ENCODE assay signal across 14 mouse cellular contexts in the genomic region with DNA sequence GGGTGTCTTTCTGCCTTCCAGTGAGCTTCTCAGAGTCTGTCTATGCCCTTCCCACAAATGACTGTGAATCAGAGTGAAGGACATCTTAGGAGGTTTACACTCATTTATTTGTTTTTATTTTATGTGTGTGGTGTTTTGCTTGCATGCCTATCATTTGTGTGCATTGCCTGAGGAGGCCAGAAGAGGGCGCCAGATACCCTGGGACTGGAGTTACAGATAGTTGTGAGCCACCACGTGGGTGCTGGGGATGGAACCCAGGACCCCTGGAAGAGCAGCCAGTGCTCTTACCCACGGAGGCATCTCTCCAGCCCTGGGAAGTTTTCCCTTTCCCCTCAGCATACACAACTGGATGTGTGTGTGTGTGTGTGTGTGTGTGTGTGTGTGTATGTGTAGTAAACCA. TPM values are rescaled to one million over a fixed set of nuclear protein-coding genes. Genes with fewer than 3 reads are reported as not detected.
DNase-seq lines count a peak whose midpoint lies in the region; ATAC-seq and TF ChIP-seq lines count a peak whose summit lies in the region.
"Had no signal": no experiment of that assay in that cellular context is flagged by ENCODE, and none has a peak within 500 bp of the region (broad histone marks: within the 10 kb centered on the region; RNA-seq: fewer than 3 reads in every experiment).

No protein-coding gene starts in this region.

- H3K27me3 ChIP-seq in kidney, postnatal 0 days (ENCODE audit: insufficient read depth, low read length) = peaks cover 14% of the 10 kb centered on the region; the same call in 1 of the 2 replicates
- no peaks in the 10 kb centered on the region for H3K27me3 ChIP-seq in liver, adult 2 months (ENCODE audit: control insufficient read depth, insufficient read depth, low read length)
- H3K27me3 ChIP-seq: megakaryocyte, embryonic 14.5 days had no signal

- no peaks in the 10 kb centered on the region for H3K79me2 ChIP-seq in liver, adult 2 months (ENCODE audit: control insufficient read depth, insufficient read depth, low read length)

- TF ChIP-seq POLR2A in liver, adult 2 months (IDR thresholded peaks at IDR 0.05; ENCODE audit: extremely low read depth, insufficient read depth, low read length) = no peak

- H3K36me3 ChIP-seq in kidney, postnatal 0 days (ENCODE audit: insufficient read depth, low read length) = no peaks in the 10 kb centered on the region
- H3K36me3 ChIP-seq in liver, adult 2 months (ENCODE audit: control insufficient read depth, insufficient read depth, low read length) = peaks cover 10% of the 10 kb centered on the region
- H3K36me3 ChIP-seq: embryonic facial prominence, embryonic 15.5 days; kidney, embryonic 15.5 days; limb, embryonic 13.5 days had no signal

- no peak overlapping the region for H3K9ac ChIP-seq in kidney, postnatal 0 days (ENCODE audit: low read depth, low read length)
- no peak overlapping the region for H3K9ac ChIP-seq in liver, adult 2 months (ENCODE audit: low read depth, low read length)
- H3K9ac ChIP-seq: embryonic facial prominence, embryonic 15.5 days; kidney, embryonic 15.5 days; limb, embryonic 13.5 days had no signal

- H3K4me1 ChIP-seq in kidney, postnatal 0 days (replicated peaks; ENCODE audit: insufficient read depth, low read length) = no peaks in the 10 kb centered on the region; the same call in 1 of the 2 replicates
- H3K4me1 ChIP-seq in liver, adult 2 months (ENCODE audit: control insufficient read depth, insufficient read depth, low read length) = peaks cover 6% of the 10 kb centered on the region; the same call in 1 of the 2 replicates

- no peak for ATAC-seq in CD4-positive, CD25-positive, alpha-beta regulatory T cell, adult 4 months
- ATAC-seq in kidney, postnatal 0 days (replicated peaks; ENCODE audit: low FRiP score, low read depth) = no peak

- WGBS in kidney, postnatal 0 days = 57% methylated on average over 3 of the region's 3 CpGs
- 62% methylated on average over 3 of the region's 3 CpGs for WGBS in liver, adult 2 months

- no peak overlapping the region for H3K4me3 ChIP-seq in kidney, postnatal 0 days (replicated peaks; ENCODE audit: low read depth, low read length)
- H3K4me3 ChIP-seq in liver, adult 2 months (ENCODE audit: insufficient read depth, low read depth, low read length) = no peak overlapping the region
- H3K4me3 ChIP-seq: embryonic facial prominence, embryonic 15.5 days; kidney, embryonic 15.5 days; limb, embryonic 13.5 days had no signal

- no peak overlapping the region for H3K27ac ChIP-seq in kidney, postnatal 0 days
- no peak overlapping the region for H3K27ac ChIP-seq in liver, adult 2 months (replicated peaks; ENCODE audit: insufficient read depth, low read depth, low read length)
- H3K27ac ChIP-seq: embryonic facial prominence, embryonic 15.5 days; kidney, embryonic 15.5 days; limb, embryonic 13.5 days had no signal

- no peak overlapping the region for H3K4me2 ChIP-seq in kidney, postnatal 0 days (ENCODE audit: low read length)
- H3K4me2 ChIP-seq: embryonic facial prominence, embryonic 15.5 days; kidney, embryonic 15.5 days; limb, embryonic 13.5 days had no signal

- no peaks in the 10 kb centered on the region for H3K9me3 ChIP-seq in kidney, postnatal 0 days (replicated peaks; ENCODE audit: low read length)
- H3K9me3 ChIP-seq: embryonic facial prominence, embryonic 15.5 days; kidney, embryonic 15.5 days had no signal

- peak; percentile 67 for DNase-seq in CD4-positive, CD25-positive, alpha-beta regulatory T cell, adult 2 months (ENCODE audit: low read depth, low spot score)
- no peak for DNase-seq in kidney, postnatal 0 days (ENCODE audit: low spot score)
- no peak for DNase-seq in kidney, postnatal 14 days
- DNase-seq in B cell, adult 2 months = peak; percentile 64 to 66
- no peak for DNase-seq in liver, adult 2 months (ENCODE audit: extremely low read depth, low read depth, low spot score)
- no peak for DNase-seq in adipocyte (ENCODE audit: low spot score)
- no peak for DNase-seq in left cerebral cortex, postnatal 36 days (ENCODE audit: low spot score in 2 of 2)
- DNase-seq: cerebellum, postnatal 10 days had no signal

- peak; percentile 49 for TF ChIP-seq CTCF in kidney, postnatal 0 days (IDR thresholded peaks at IDR 0.05; ENCODE audit: low read depth)
- peak; percentile 59 for TF ChIP-seq CTCF in liver, adult 2 months (IDR thresholded peaks at IDR 0.05; ENCODE audit: low read depth, low read length)

- intact Hi-C loops in left cerebral cortex, postnatal 36 days (cut with DNase I) = no loop called here

RNA-seq across cellular contexts. Expression of a gene that starts 6.4 kb away (rescaled TPM):
- polyA plus RNA-seq in CD4-positive, CD25-positive, alpha-beta regulatory T cell, adult 4 months (2017; shearing (Covaris generic)) = 100 to 1,000 TPM in 1 of 2 experiments, 10 to 100 TPM in 1; 78.9 to 260 TPM
- polyA plus RNA-seq in kidney, postnatal 0 days (2015; fragmentation: Nextera tagmentation; extraction: Ambion mirVana) = 8.8 TPM in 2 replicates
- total RNA-seq in liver, adult 2 months (2014; rRNA removed) = 14.4 and 15.2 TPM in 2 replicates
- 18.4 and 24.6 TPM in 2 replicates for polyA plus RNA-seq in liver, adult 2 months (2012; rRNA removed)
- 1 to 10 TPM; 6.6 to 7.7 TPM for total RNA-seq in left cerebral cortex, postnatal 36 days (2021)

RNA-seq across cellular contexts. Expression of a gene that starts 12.2 kb away (rescaled TPM):
- polyA plus RNA-seq in CD4-positive, CD25-positive, alpha-beta regulatory T cell, adult 4 months (2017; shearing (Covaris generic)) = 100 to 1,000 TPM; 781 to 871 TPM
- 17.7 and 21.6 TPM in 2 replicates for polyA plus RNA-seq in kidney, postnatal 0 days (2015; fragmentation: Nextera tagmentation; extraction: Ambion mirVana)
- 66.9 and 101 TPM in 2 replicates for total RNA-seq in liver, adult 2 months (2014; rRNA removed)
- polyA plus RNA-seq in liver, adult 2 months (2012; rRNA removed) = 56.7 and 80.3 TPM in 2 replicates
- total RNA-seq in left cerebral cortex, postnatal 36 days (2021) = 1 to 10 TPM; 2.1 to 3.4 TPM

RNA-seq across cellular contexts. Expression of a gene that starts 22.1 kb away (rescaled TPM):
- polyA plus RNA-seq in CD4-positive, CD25-positive, alpha-beta regulatory T cell, adult 4 months (2017; shearing (Covaris generic)) = 100 to 1,000 TPM; 280 to 324 TPM
- 5.9 TPM in 2 replicates for polyA plus RNA-seq in kidney, postnatal 0 days (2015; fragmentation: Nextera tagmentation; extraction: Ambion mirVana)
- 23.3 and 38.1 TPM in 2 replicates for total RNA-seq in liver, adult 2 months (2014; rRNA removed)
- 38.0 and 41.5 TPM in 2 replicates for polyA plus RNA-seq in liver, adult 2 months (2012; rRNA removed)
- total RNA-seq in left cerebral cortex, postnatal 36 days (2021) = 1 to 10 TPM in 1 of 2 experiments, under 1 TPM in 1; 0.77 to 1.1 TPM

RNA-seq across cellular contexts. Expression of a gene that starts 22.3 kb away (rescaled TPM):
- polyA plus RNA-seq in CD4-positive, CD25-positive, alpha-beta regulatory T cell, adult 4 months (2017; shearing (Covaris generic)) = 100 to 1,000 TPM; 163 to 238 TPM
- polyA plus RNA-seq in kidney, postnatal 0 days (2015; fragmentation: Nextera tagmentation; extraction: Ambion mirVana) = 8.5 and 8.8 TPM in 2 replicates
- 15.1 and 17.3 TPM in 2 replicates for total RNA-seq in liver, adult 2 months (2014; rRNA removed)
- polyA plus RNA-seq in liver, adult 2 months (2012; rRNA removed) = 18.8 and 23.5 TPM in 2 replicates
- 1 to 10 TPM; 1.9 to 2.0 TPM for total RNA-seq in left cerebral cortex, postnatal 36 days (2021)

RNA-seq across cellular contexts. Expression of a gene that starts 29.0 kb away (rescaled TPM):
- polyA plus RNA-seq in CD4-positive, CD25-positive, alpha-beta regulatory T cell, adult 4 months (2017; shearing (Covaris generic)) = 100 to 1,000 TPM in 1 of 2 experiments, 10 to 100 TPM in 1; 81.1 to 105 TPM
- polyA plus RNA-seq in kidney, postnatal 0 days (2015; fragmentation: Nextera tagmentation; extraction: Ambion mirVana) = 0.11 and 0.18 TPM in 2 replicates
- 1.5 and 1.6 TPM in 2 replicates for total RNA-seq in liver, adult 2 months (2014; rRNA removed)
- 0.96 and 2.9 TPM in 2 replicates for polyA plus RNA-seq in liver, adult 2 months (2012; rRNA removed)
- total RNA-seq in left cerebral cortex, postnatal 36 days (2021) = not detected
- polyA plus RNA-seq: limb, embryonic 13.5 days; neural tube, embryonic 14.5 days had no signal

Comparison
In these comparisons a context has a peak if more than half of its experiments do, and no peak if none do; other contexts are left out.
1. DNase-seq: peak in CD4-positive, CD25-positive, alpha-beta regulatory T cell, adult 2 months (single experiment) and B cell, adult 2 months (2 of 2); none in kidney, postnatal 0 days (single experiment), kidney, postnatal 14 days (single experiment), liver, adult 2 months (single experiment), adipocyte (single experiment) and left cerebral cortex, postnatal 36 days (0 of 2).